Comparison of ENCODE assay signal across 26 mouse cellular contexts in genomic region chr17:80241594-80241993, GRCm38 (mm10). TPM values are rescaled to one million over a fixed set of nuclear protein-coding genes. Genes with fewer than 3 reads are reported as not detected.
DNase-seq lines count a peak whose midpoint lies in the region; ATAC-seq and TF ChIP-seq lines count a peak whose summit lies in the region.
"Had no signal": no experiment of that assay in that cellular context is flagged by ENCODE, and none has a peak within 500 bp of the region (broad histone marks: within the 10 kb centered on the region; RNA-seq: fewer than 3 reads in every experiment).

No protein-coding gene starts in this region.

- no peak for ATAC-seq in CD4-positive, CD25-positive, alpha-beta regulatory T cell, adult 4 months
- ATAC-seq: forebrain, embryonic 14.5 days; forebrain, embryonic 16.5 days had no signal

- H3K4me3 ChIP-seq in E14TG2a.4 (replicated peaks; ENCODE audit: low read length) (no peak overlapping the region), ES-Bruce4 (ENCODE audit: low read depth, low read length) (no peak overlapping the region)
- H3K4me3 ChIP-seq: embryonic facial prominence, embryonic 13.5 days; embryonic facial prominence, embryonic 15.5 days; erythroblast, embryonic 14.5 days; forebrain, embryonic 10.5 days; forebrain, embryonic 12.5 days had no signal

- no peak for TF ChIP-seq POLR2A in ES-Bruce4 (IDR thresholded peaks at IDR 0.05; ENCODE audit: insufficient read depth, low read length)

- peak; percentile 13; the same call in 1 of the 2 replicates for TF ChIP-seq CTCF in E14TG2a.4 (conservative IDR thresholded peaks at IDR 0.05; ENCODE audit: low read length)
- peak; percentile 50 for TF ChIP-seq CTCF in ES-Bruce4 (IDR thresholded peaks at IDR 0.05; ENCODE audit: low read depth, low read length)

- H3K27ac ChIP-seq in ES-Bruce4 (ENCODE audit: insufficient read depth, low read length): no peak overlapping the region
- H3K27ac ChIP-seq: embryonic facial prominence, embryonic 13.5 days; embryonic facial prominence, embryonic 15.5 days; forebrain, embryonic 10.5 days; forebrain, embryonic 12.5 days had no signal

- H3K36me3 ChIP-seq in E14TG2a.4 (ENCODE audit: insufficient read depth, low read length) (peaks cover 72% of the 10 kb centered on the region), ES-Bruce4 (ENCODE audit: control insufficient read depth, insufficient read depth, low read length, poor library complexity, severe bottlenecking) (peaks cover 6% of the 10 kb centered on the region; the same call in 1 of the 2 replicates)

- H3K27me3 ChIP-seq in E14TG2a.4 (ENCODE audit: insufficient read depth, low read length) (no peaks in the 10 kb centered on the region), ES-Bruce4 (ENCODE audit: control insufficient read depth, insufficient read depth, low read length, poor library complexity, severe bottlenecking) (no peaks in the 10 kb centered on the region)
- H3K27me3 ChIP-seq: CH12.LX; embryonic facial prominence, embryonic 13.5 days; embryonic facial prominence, embryonic 15.5 days; forebrain, embryonic 12.5 days had no signal

- H3K9me3 ChIP-seq in E14TG2a.4 (ENCODE audit: low read length) (no peaks in the 10 kb centered on the region), ES-Bruce4 (replicated peaks; ENCODE audit: control insufficient read depth, insufficient read depth, low read length, poor library complexity, severe bottlenecking) (no peaks in the 10 kb centered on the region)
- H3K9me3 ChIP-seq: embryonic facial prominence, embryonic 13.5 days; embryonic facial prominence, embryonic 15.5 days; forebrain, embryonic 10.5 days; forebrain, embryonic 12.5 days had no signal

- no peak for TF ChIP-seq EP300 in ES-Bruce4 (IDR thresholded peaks at IDR 0.05; ENCODE audit: insufficient read depth, low read depth, low read length)

- peak; percentile 52 for DNase-seq in R1 (ENCODE audit: low read depth, low spot score)
- DNase-seq in thymus, postnatal 0 days (ENCODE audit: low spot score): no peak
- DNase-seq in gastrocnemius, postnatal 25 days: no peak
- DNase-seq: adrenal gland, adult 2 months; adrenal gland, postnatal 10 days; adrenal gland, postnatal 25 days; cerebellum, adult 11 months; cerebellum, adult 18-20 months; cerebellum, adult 8-10 months; cerebellum, adult 9-11 months; cerebellum, postnatal 14 days; cerebellum, postnatal 36 days; embryo, embryonic 11 days had no signal

- no peak overlapping the region for H3K9ac ChIP-seq in ES-Bruce4 (ENCODE audit: low read depth, poor library complexity, severe bottlenecking)
- H3K9ac ChIP-seq: embryonic facial prominence, embryonic 13.5 days; embryonic facial prominence, embryonic 15.5 days; forebrain, embryonic 12.5 days had no signal

- H3K4me1 ChIP-seq in E14TG2a.4 (replicated peaks; ENCODE audit: low read depth, low read length): peaks cover 19% of the 10 kb centered on the region
- H3K4me1 ChIP-seq in ES-Bruce4 (ENCODE audit: control insufficient read depth, insufficient read depth, low read length): no peaks in the 10 kb centered on the region
- H3K4me1 ChIP-seq: embryonic facial prominence, embryonic 13.5 days; embryonic facial prominence, embryonic 15.5 days; forebrain, embryonic 10.5 days; forebrain, embryonic 12.5 days had no signal

RNA-seq across cellular contexts. Expression of gene Gemin6, which starts 17.4 kb away (rescaled TPM):
- polyA plus RNA-seq in ES-Bruce4 (2011; ENCODE audit: insufficient read depth, insufficient read length, low read depth, missing spikeins): 45.8 and 52.8 TPM in 2 replicates
- polyA plus RNA-seq in CD4-positive, CD25-positive, alpha-beta regulatory T cell, adult 4 months (2017; shearing (Covaris generic)): 10 to 100 TPM in 1 of 2 experiments, 1 to 10 TPM in 1; 9.6 to 10.2 TPM
- polyA plus RNA-seq in thymus, postnatal 0 days (2015; fragmentation: Nextera tagmentation; extraction: Ambion mirVana): 41.4 and 50.8 TPM in 2 replicates
- 1 to 10 TPM; 4.7 to 5.6 TPM for total RNA-seq in gastrocnemius, postnatal 25 days (2021)
- polyA plus RNA-seq: erythroblast, embryonic 14.5 days had no signal

RNA-seq across cellular contexts. Expression of gene Ttc39d, which starts 34.3 kb away (rescaled TPM):
- polyA plus RNA-seq in ES-Bruce4 (2011; ENCODE audit: insufficient read depth, insufficient read length, low read depth, missing spikeins): not detected in 2 replicates
- polyA plus RNA-seq in CD4-positive, CD25-positive, alpha-beta regulatory T cell, adult 4 months (2017; shearing (Covaris generic)): not detected
- polyA plus RNA-seq in thymus, postnatal 0 days (2015; fragmentation: Nextera tagmentation; extraction: Ambion mirVana): 0.07 and 0.12 TPM in 2 replicates
- not detected for total RNA-seq in gastrocnemius, postnatal 25 days (2021)
- total RNA-seq: adrenal gland, postnatal 10 days; common myeloid progenitor, adult 5-6 weeks; MEL had no signal
- polyA plus RNA-seq: adrenal gland, adult 2 months; embryonic facial prominence, embryonic 13.5 days; erythroblast, embryonic 14.5 days; forebrain, embryonic 16.5 days had no signal

RNA-seq across cellular contexts. Expression of gene Srsf7, which starts 34.5 kb away (rescaled TPM):
- polyA plus RNA-seq in ES-Bruce4 (2011; ENCODE audit: insufficient read depth, insufficient read length, low read depth, missing spikeins): 328 and 372 TPM in 2 replicates
- 100 to 1,000 TPM; 498 to 562 TPM for polyA plus RNA-seq in CD4-positive, CD25-positive, alpha-beta regulatory T cell, adult 4 months (2017; shearing (Covaris generic))
- polyA plus RNA-seq in thymus, postnatal 0 days (2015; fragmentation: Nextera tagmentation; extraction: Ambion mirVana): 705 and 759 TPM in 2 replicates
- 10 to 100 TPM; 23.4 to 23.9 TPM for total RNA-seq in gastrocnemius, postnatal 25 days (2021)

RNA-seq across cellular contexts. Expression of gene Morn2, which starts 48.4 kb away (rescaled TPM):
- polyA plus RNA-seq in ES-Bruce4 (2011; ENCODE audit: insufficient read depth, insufficient read length, low read depth, missing spikeins): 7.5 and 8.0 TPM in 2 replicates
- 1 to 10 TPM; 2.4 to 3.2 TPM for polyA plus RNA-seq in CD4-positive, CD25-positive, alpha-beta regulatory T cell, adult 4 months (2017; shearing (Covaris generic))
- polyA plus RNA-seq in thymus, postnatal 0 days (2015; fragmentation: Nextera tagmentation; extraction: Ambion mirVana): 14.8 and 17.6 TPM in 2 replicates
- total RNA-seq in gastrocnemius, postnatal 25 days (2021): 1 to 10 TPM; 6.5 to 7.7 TPM

RNA-seq across cellular contexts. Expression of gene Dhx57, which starts 48.7 kb away (rescaled TPM):
- polyA plus RNA-seq in ES-Bruce4 (2011; ENCODE audit: insufficient read depth, insufficient read length, low read depth, missing spikeins): 19.7 and 26.4 TPM in 2 replicates
- polyA plus RNA-seq in CD4-positive, CD25-positive, alpha-beta regulatory T cell, adult 4 months (2017; shearing (Covaris generic)): 10 to 100 TPM in 1 of 2 experiments, 1 to 10 TPM in 1; 8.2 to 11.8 TPM
- 8.5 and 9.5 TPM in 2 replicates for polyA plus RNA-seq in thymus, postnatal 0 days (2015; fragmentation: Nextera tagmentation; extraction: Ambion mirVana)
- total RNA-seq in gastrocnemius, postnatal 25 days (2021): 1 to 10 TPM; 6.6 to 8.1 TPM
